Comparison of ENCODE assay signal across 20 mouse cellular contexts in the genomic region with DNA sequence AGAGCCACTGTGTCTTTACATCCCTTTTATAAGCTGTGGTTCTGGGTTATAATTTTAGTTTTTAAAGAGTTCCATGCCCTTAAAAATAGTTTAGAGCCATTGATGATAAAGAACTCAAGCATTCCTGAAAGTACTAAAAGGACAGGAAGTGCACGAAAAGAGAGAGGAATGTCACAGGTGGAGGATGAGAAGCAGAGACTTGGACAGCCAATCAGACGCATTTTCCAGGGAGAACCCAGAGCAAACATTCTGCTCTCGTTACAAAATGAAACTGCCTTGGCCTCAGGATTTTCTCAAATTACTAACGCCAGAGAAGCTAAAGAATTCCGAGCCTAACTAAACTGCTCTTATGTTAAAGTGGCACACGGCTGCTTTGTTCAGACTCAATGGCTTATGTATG.
DNase-seq lines count a peak whose midpoint lies in the region; ATAC-seq lines count a peak whose summit lies in the region.
"Had no signal": no experiment of that assay in that cellular context is flagged by ENCODE, and none has a peak within 500 bp of the region (broad histone marks: within the 10 kb centered on the region; RNA-seq: fewer than 3 reads in every experiment).

No protein-coding gene starts in this region.

- H3K9me3 ChIP-seq in intestine, embryonic 14.5 days (ENCODE audit: control insufficient read depth, low read length): no peaks in the 10 kb centered on the region
- no peaks in the 10 kb centered on the region for H3K9me3 ChIP-seq in intestine, embryonic 16.5 days (ENCODE audit: control insufficient read depth, low read length)
- H3K9me3 ChIP-seq in embryonic facial prominence, embryonic 10.5 days: no peaks in the 10 kb centered on the region
- H3K9me3 ChIP-seq in stomach, embryonic 15.5 days: no peaks in the 10 kb centered on the region
- H3K9me3 ChIP-seq: forebrain, embryonic 13.5 days; hindbrain, embryonic 15.5 days; midbrain, embryonic 10.5 days; neural tube, embryonic 13.5 days had no signal

- H3K4me3 ChIP-seq in intestine, embryonic 14.5 days (ENCODE audit: low read depth, low read length): no peak overlapping the region
- H3K4me3 ChIP-seq in intestine, embryonic 16.5 days (ENCODE audit: low read length): no peak overlapping the region
- no peak overlapping the region for H3K4me3 ChIP-seq in embryonic facial prominence, embryonic 10.5 days
- no peak overlapping the region for H3K4me3 ChIP-seq in stomach, embryonic 15.5 days (replicated peaks)
- H3K4me3 ChIP-seq: forebrain, embryonic 13.5 days; hindbrain, embryonic 15.5 days; midbrain, embryonic 10.5 days; neural tube, embryonic 13.5 days had no signal

- H3K27me3 ChIP-seq in intestine, embryonic 14.5 days (replicated peaks; ENCODE audit: control insufficient read depth, insufficient read depth, low read length): no peaks in the 10 kb centered on the region
- no peaks in the 10 kb centered on the region for H3K27me3 ChIP-seq in intestine, embryonic 16.5 days (replicated peaks; ENCODE audit: control insufficient read depth, insufficient read depth, low read length)
- no peaks in the 10 kb centered on the region for H3K27me3 ChIP-seq in embryonic facial prominence, embryonic 10.5 days (replicated peaks; ENCODE audit: low read depth, poor library complexity, severe bottlenecking)
- no peaks in the 10 kb centered on the region for H3K27me3 ChIP-seq in stomach, embryonic 15.5 days (replicated peaks)
- H3K27me3 ChIP-seq: forebrain, embryonic 13.5 days; hindbrain, embryonic 15.5 days; neural tube, embryonic 13.5 days had no signal

- WGBS in intestine, embryonic 14.5 days: 16% methylated on average over 6 of the region's 6 CpGs
- WGBS in intestine, embryonic 16.5 days: 20% methylated on average over 6 of the region's 6 CpGs
- WGBS in embryonic facial prominence, embryonic 10.5 days: 36% methylated on average over 6 of the region's 6 CpGs
- WGBS in stomach, embryonic 15.5 days: 21% methylated on average over 6 of the region's 6 CpGs

- no peak for DNase-seq in intestine, embryonic 14.5 days (ENCODE audit: low spot score)
- DNase-seq in embryonic facial prominence, embryonic 10.5 days (ENCODE audit: low spot score): no peak
- peak; percentile 1 for DNase-seq in forelimb bud, embryonic 11.5 days (ENCODE audit: low read depth, low spot score)
- DNase-seq in c-Kit-positive CD71-positive TER-119-positive erythroid progenitor cells, embryonic 14.5 days (ENCODE audit: low spot score): no peak
- DNase-seq in kidney, adult 18-20 months: no peak
- DNase-seq: adrenal gland, postnatal 10 days; B cell, adult 2 months; cerebellum, adult 18-20 months; kidney, adult 8-10 months; kidney, postnatal 36 days; lung, postnatal 14 days; right cerebral cortex, postnatal 25 days; thymus, adult 18-20 months had no signal

- H3K36me3 ChIP-seq in intestine, embryonic 14.5 days (ENCODE audit: control insufficient read depth, insufficient read depth, low read length): no peaks in the 10 kb centered on the region
- H3K36me3 ChIP-seq in intestine, embryonic 16.5 days (ENCODE audit: control insufficient read depth, insufficient read depth, low read length): no peaks in the 10 kb centered on the region
- H3K36me3 ChIP-seq in embryonic facial prominence, embryonic 10.5 days (replicated peaks): no peaks in the 10 kb centered on the region
- H3K36me3 ChIP-seq in stomach, embryonic 15.5 days: no peaks in the 10 kb centered on the region
- H3K36me3 ChIP-seq: hindbrain, embryonic 15.5 days; midbrain, embryonic 10.5 days; neural tube, embryonic 13.5 days had no signal

- ATAC-seq in intestine, embryonic 14.5 days (replicated peaks; ENCODE audit: low FRiP score, low TSS enrichment, low read depth): no peak
- no peak for ATAC-seq in intestine, embryonic 16.5 days
- ATAC-seq in stomach, embryonic 15.5 days (ENCODE audit: insufficient read depth, low FRiP score, low read depth): no peak
- ATAC-seq: forebrain, embryonic 13.5 days had no signal

- H3K9ac ChIP-seq in intestine, embryonic 14.5 days (ENCODE audit: low read length): no peak overlapping the region
- H3K9ac ChIP-seq in intestine, embryonic 16.5 days (ENCODE audit: low read depth, low read length): no peak overlapping the region
- H3K9ac ChIP-seq in stomach, embryonic 15.5 days: no peak overlapping the region
- H3K9ac ChIP-seq: forebrain, embryonic 13.5 days; hindbrain, embryonic 15.5 days; neural tube, embryonic 13.5 days had no signal

- peak overlapping the region; percentile 43; the same call in 1 of the 2 replicates for H3K27ac ChIP-seq in intestine, embryonic 14.5 days (ENCODE audit: low read depth)
- H3K27ac ChIP-seq in intestine, embryonic 16.5 days (ENCODE audit: low read length): no peak overlapping the region
- 0 out of 2 replicates have a peak overlapping the region, but pooled peaks have one; percentile 5 for H3K27ac ChIP-seq in embryonic facial prominence, embryonic 10.5 days (replicated peaks)
- H3K27ac ChIP-seq in stomach, embryonic 15.5 days: no peak overlapping the region
- H3K27ac ChIP-seq: forebrain, embryonic 13.5 days; hindbrain, embryonic 15.5 days; midbrain, embryonic 10.5 days; neural tube, embryonic 13.5 days had no signal

- H3K4me1 ChIP-seq in intestine, embryonic 14.5 days (replicated peaks; ENCODE audit: control insufficient read depth, insufficient read depth, low read length): peaks cover 7% of the 10 kb centered on the region; the same call in 1 of the 2 replicates
- no peaks in the 10 kb centered on the region for H3K4me1 ChIP-seq in intestine, embryonic 16.5 days (ENCODE audit: control insufficient read depth, insufficient read depth, low read length)
- H3K4me1 ChIP-seq in embryonic facial prominence, embryonic 10.5 days: peaks cover 11% of the 10 kb centered on the region; the same call in 1 of the 2 replicates
- H3K4me1 ChIP-seq in stomach, embryonic 15.5 days: no peaks in the 10 kb centered on the region
- H3K4me1 ChIP-seq: forebrain, embryonic 13.5 days; hindbrain, embryonic 15.5 days; midbrain, embryonic 10.5 days; neural tube, embryonic 13.5 days had no signal

- H3K4me2 ChIP-seq in intestine, embryonic 14.5 days (ENCODE audit: low read length): peak overlapping the region; percentile 36; the same call in 1 of the 2 replicates
- H3K4me2 ChIP-seq in intestine, embryonic 16.5 days (ENCODE audit: low read depth, low read length): no peak overlapping the region
- peak overlapping the region; percentile 9; the same call in 1 of the 2 replicates for H3K4me2 ChIP-seq in stomach, embryonic 15.5 days
- H3K4me2 ChIP-seq: forebrain, embryonic 13.5 days; hindbrain, embryonic 15.5 days; liver, embryonic 11.5 days; neural tube, embryonic 13.5 days had no signal

Comparison
In these comparisons a context has a peak if more than half of its experiments do, and no peak if none do; other contexts are left out.
1. H3K27ac ChIP-seq: peak in intestine, embryonic 14.5 days (single experiment) and embryonic facial prominence, embryonic 10.5 days (single experiment); none in intestine, embryonic 16.5 days (single experiment) and stomach, embryonic 15.5 days (single experiment).